Mouse (Mus musculus): ENCODE measurements at regions not wholly inside any gene's neighbourhood (a gene's known extent, or its start where the extent isn't known, plus 50 kb on each side); places are given as distances from the start of the nearest gene placed in this dataset.

GRCm38 (mm10) chr1:133549816-133550215 lies 60.3 kb downstream of the Snrpe start:
- no peak for DNase-seq (ENCODE audit: low read depth, low spot score)

- DNase-seq (ENCODE audit: low read depth, low spot score) = no peak
Measured at GRCm38 (mm10) chr1:133548971-133549370, 61.1 kb downstream of the Snrpe start.

- no peak for DNase-seq (ENCODE audit: low read depth, low spot score)
Measured at GRCm38 (mm10) chr1:133547541-133547940, 62.5 kb downstream of the Snrpe start.

- no peak for DNase-seq (ENCODE audit: low read depth, low spot score)
Measured at GRCm38 (mm10) chr1:133544996-133545395, 65.1 kb downstream of the Snrpe start.

- DNase-seq (ENCODE audit: low read depth, low spot score) = no peak
Measured at GRCm38 (mm10) chr1:133543751-133544150, 66.3 kb downstream of the Snrpe start.

GRCm38 (mm10) chr1:133541996-133542775 lies 67.9 kb downstream of the Snrpe start:
- no peak for DNase-seq (ENCODE audit: low read depth, low spot score)

- DNase-seq (ENCODE audit: low read depth, low spot score) = no peak
Measured at GRCm38 (mm10) chr1:133530698-133531097, 79.4 kb downstream of the Snrpe start.

- DNase-seq (ENCODE audit: low read depth, low spot score) = no peak
Measured at GRCm38 (mm10) chr1:133529817-133530216, 80.3 kb downstream of the Snrpe start.

GRCm38 (mm10) chr1:133527651-133528385 lies 82.3 kb downstream of the Snrpe start:
- no peak for DNase-seq (ENCODE audit: low read depth, low spot score)

- DNase-seq (ENCODE audit: low read depth, low spot score) = no peak
Measured at GRCm38 (mm10) chr1:133522825-133523224, 87.3 kb downstream of the Snrpe start.

GRCm38 (mm10) chr1:133520652-133521051 lies 89.4 kb downstream of the Snrpe start:
- no peak for DNase-seq (ENCODE audit: low read depth, low spot score)

- DNase-seq (ENCODE audit: low read depth, low spot score) = no peak
Measured at GRCm38 (mm10) chr1:133517020-133517419, 92.8 kb upstream of the Sox13 start.

GRCm38 (mm10) chr1:133504116-133504515 lies 79.9 kb upstream of the Sox13 start:
- DNase-seq (ENCODE audit: low read depth, low spot score) = no peak

GRCm38 (mm10) chr1:133503336-133503735 lies 79.2 kb upstream of the Sox13 start:
- no peak for DNase-seq (ENCODE audit: low read depth, low spot score)

GRCm38 (mm10) chr1:133501016-133501415 lies 76.8 kb upstream of the Sox13 start:
- DNase-seq (ENCODE audit: low read depth, low spot score) = no peak

- no peak for DNase-seq (ENCODE audit: low read depth, low spot score)
Measured at GRCm38 (mm10) chr1:133492986-133493741, 69.0 kb upstream of the Sox13 start.

- DNase-seq (ENCODE audit: low read depth, low spot score) = peak; percentile 65
Measured at GRCm38 (mm10) chr1:133492291-133492985, 68.3 kb upstream of the Sox13 start.

GRCm38 (mm10) chr1:133491857-133492290 lies 67.7 kb upstream of the Sox13 start:
- no peak for DNase-seq (ENCODE audit: low read depth, low spot score)

GRCm38 (mm10) chr1:133487171-133487901 lies 63.2 kb upstream of the Sox13 start:
- DNase-seq (ENCODE audit: low read depth, low spot score) = no peak

GRCm38 (mm10) chr1:133486370-133486769 lies 62.2 kb upstream of the Sox13 start:
- no peak for DNase-seq (ENCODE audit: low read depth, low spot score)

GRCm38 (mm10) chr1:133482891-133483290 lies 58.7 kb upstream of the Sox13 start:
- DNase-seq (ENCODE audit: low read depth, low spot score) = no peak

Data from telencephalon, adult 2 months (tissue).